Mouse (Mus musculus): ENCODE results near the gene Dnajc4.

Dnajc4 gene

DNA sequence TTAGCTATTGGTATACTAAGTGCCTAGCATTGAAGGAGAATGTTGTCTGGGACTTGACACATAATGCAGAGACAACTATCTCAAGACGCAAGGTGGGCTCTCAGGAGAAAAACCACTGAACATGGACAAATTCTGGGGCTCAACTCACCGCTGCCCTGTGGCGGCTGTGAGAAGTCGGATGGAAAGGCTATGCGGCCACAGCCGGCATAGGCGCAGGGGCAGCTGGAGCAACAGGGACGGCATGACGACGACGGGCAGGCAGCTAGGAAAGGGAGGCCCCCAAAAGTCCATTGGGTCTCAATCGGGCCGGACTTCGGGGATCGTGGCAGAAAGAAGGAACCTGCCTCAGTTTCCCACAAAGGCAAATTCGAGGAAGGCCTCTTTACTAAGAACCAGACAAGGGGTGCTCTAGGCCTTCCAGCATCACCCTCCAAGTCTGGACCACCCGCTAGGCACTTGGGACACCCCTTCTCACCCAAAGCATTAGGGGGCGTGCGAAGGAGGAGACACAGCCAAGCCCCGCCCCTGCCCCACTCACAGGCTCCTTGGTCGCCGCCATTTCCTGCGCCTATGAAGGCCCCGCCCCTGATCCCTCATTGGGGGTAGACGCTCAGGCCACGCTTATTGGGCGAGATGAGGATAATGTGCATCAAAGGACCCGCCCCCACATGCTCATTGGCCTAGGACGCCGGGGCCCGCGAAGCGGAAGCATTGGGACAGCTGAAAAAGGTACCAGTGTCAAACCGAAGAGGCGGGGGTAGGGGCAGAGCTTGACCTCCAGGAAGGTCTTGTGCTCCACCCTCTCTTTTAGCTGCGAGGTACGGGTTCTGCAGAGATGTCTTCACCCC is at the start of gene Dnajc4:
Gene Dnajc4, minus strand, starts transcription at position 562 of the 848 bp plus-strand sequence.
- peak; percentile 97 for DNase-seq

DNA sequence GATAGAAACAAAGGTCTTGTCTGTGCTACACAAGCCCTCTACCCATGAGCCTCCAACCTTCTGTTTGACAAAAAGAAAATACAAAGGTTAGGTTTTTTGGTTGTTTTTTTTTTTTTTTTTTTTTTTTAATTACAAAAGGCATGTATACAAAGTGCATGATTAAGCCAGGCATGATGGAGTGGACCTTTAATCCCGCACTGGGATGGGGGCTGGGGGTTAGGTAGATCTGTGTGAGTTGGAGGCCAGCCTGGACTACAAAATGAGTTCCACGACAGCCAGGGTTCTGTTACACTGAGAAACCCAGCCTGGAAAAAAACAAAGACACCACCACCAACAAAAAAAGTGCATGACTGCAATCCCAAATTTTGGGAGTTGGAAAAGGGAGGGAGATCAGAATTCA is 48.8 kb upstream of the Dnajc4 start:
- no peak for DNase-seq

DNA sequence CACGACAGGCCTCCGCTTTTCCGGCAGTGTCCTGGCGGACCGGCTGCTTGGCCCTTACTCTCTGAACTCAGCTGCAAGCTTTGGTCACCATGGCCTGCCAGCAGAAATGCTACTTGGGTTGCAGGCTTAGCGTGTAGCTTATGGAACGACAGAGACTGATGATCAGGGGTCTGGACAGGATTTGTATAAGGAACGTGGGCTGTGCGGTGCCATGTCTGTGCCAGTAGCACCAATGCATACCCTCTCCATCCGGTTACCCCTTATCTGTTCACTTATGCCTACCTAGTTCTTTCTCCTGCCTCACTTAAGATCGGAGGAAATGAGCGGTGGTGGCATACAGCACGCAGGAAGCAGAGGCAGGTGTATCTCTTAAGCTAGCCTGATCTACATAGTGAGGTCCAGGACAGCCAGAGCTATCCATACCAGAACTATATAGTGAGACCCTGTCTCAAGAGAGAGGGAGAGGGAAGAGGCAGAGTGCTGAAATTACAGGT is 48.3 kb upstream of the Dnajc4 start:
- DNase-seq: no peak

DNA sequence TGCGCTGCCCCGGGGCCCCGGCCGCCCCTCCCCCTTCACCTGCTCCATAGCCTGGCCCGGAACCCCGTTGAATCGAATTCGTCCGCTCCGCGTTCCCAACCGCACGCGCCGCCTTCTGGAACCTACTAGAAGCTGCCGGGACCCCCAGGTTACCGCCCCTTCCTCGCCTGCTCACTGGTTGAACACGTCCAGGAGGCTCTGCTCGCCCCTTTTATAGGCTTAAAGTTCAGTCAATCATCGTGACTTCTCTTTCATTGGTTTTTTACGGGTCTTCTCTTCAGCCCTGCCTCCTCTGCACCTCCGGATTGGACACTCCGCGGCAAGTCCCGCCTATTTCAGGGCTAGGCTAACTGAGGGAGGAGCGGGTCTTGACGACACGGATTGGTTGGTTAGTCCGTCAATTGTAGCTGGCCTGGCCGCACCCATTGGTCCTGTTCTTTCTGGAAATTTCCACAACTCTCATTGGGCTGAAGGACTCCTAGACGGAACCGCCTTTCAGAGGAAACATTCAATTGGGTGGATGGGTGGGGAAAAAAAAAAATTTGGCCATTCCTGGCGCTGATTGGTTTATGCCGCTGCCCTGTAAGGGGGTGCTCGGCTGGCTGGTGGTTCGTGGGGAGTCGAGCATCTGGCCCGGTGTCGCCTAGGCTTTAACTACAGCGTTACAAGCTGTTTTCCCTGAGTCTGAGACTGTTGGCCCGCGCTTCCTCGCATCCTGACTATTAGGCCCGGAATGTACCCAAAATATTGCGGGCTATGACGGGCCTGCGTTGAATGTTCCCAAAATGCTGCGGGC is 47.7 kb upstream of the Dnajc4 start, which contains the start of gene Stip1:
Gene Stip1, minus strand, starts transcription at position 127 of the 796 bp plus-strand sequence.
- DNase-seq: peak; percentile 100

GRCm38 (mm10) chr19:7039088-7039720 is 46.8 kb upstream of the Dnajc4 start:
- peak; percentile 54 for DNase-seq

DNA sequence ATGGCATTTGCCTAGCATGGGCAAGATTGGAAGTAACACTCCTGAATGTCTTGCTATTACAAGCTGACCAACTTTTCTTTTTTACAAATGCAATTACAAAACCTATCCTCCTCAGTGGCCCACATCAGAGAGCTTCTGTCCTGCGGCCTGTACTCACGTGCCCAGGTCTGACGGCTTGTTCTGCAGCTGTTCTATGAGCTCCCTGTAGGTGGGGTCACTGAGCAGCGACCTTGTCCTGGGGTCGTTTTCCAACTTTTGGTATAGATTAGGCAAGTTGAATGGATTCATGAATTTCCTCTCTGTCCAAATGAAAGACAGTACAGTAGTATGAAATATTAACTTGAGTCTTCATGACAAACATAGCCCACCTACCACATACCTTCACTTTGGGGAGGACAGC is 41.6 kb upstream of the Dnajc4 start:
- no peak for DNase-seq

DNA sequence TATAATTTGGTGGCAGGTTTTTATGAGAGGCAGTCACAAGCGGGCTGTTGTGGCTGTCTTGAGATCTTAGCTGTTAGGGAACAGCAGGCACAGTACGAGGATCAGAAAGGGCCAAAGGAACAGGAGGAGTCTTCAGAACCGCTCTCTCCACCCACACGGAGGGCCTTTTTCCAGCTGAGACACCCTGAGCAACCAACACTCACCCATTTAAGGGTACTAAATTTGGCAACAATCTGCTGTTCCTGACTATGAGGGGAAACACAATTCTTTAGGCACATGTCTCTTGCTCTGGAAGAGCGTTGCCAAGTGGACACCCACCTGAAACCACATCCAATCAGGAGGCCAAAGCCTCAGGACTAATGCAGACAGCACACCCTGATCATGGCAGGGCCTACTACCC is 37.2 kb upstream of the Dnajc4 start:
- peak; percentile 78 for DNase-seq

- no peak for DNase-seq
Measured at GRCm38 (mm10) chr19:7020224-7020641, 27.9 kb upstream of the Dnajc4 start.

DNA sequence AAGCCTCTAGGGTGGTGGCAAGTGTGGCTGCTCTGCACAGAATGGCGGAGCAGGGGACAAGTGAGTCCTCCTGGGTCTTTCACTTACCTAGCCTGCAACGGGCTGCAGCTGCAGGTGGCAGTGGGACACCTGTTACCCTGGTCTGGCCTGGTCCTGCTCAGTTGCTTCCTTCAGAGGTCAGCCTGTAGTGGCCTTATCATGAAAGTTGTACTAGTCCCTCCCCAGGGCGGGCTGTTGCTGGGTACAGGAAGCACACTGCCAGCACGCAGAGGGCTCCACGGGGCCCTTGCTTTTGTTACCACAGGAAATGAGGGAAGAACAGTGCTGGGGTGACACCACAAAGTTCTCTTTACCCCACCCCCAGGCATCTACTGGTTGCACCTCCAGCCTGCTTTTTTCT is 26.8 kb upstream of the Dnajc4 start, which contains the start of gene Fermt3:
Gene Fermt3, minus strand, starts transcription at position 279 of the 400 bp plus-strand sequence.
- DNase-seq: no peak

DNA sequence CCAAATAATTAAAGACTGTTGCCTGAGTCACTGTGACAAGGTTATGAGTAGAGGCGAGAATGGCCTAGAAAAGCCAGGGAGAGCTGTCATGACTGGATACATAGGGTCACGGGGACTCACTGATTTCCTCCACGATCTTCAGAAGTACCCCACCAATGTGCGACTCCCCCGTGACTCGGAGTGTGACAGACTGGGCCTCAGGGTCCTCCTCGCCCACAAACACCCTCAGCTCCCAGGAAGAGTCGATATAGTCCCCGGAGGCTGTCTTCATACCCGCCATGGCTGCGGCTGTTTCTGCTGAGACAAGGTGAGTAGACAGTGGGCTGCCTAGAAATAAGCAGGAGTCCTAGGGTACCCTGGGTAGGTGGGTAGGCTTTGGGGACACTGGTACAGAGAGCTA is 26.2 kb upstream of the Dnajc4 start:
- no peak for DNase-seq

GRCm38 (mm10) chr19:7017541-7018457 is 25.4 kb upstream of the Dnajc4 start:
- no peak for DNase-seq

- no peak for DNase-seq
Measured at GRCm38 (mm10) chr19:7014481-7015135, 22.2 kb upstream of the Dnajc4 start.

GRCm38 (mm10) chr19:7013984-7014383 is 21.6 kb upstream of the Dnajc4 start:
- no peak for DNase-seq

DNA sequence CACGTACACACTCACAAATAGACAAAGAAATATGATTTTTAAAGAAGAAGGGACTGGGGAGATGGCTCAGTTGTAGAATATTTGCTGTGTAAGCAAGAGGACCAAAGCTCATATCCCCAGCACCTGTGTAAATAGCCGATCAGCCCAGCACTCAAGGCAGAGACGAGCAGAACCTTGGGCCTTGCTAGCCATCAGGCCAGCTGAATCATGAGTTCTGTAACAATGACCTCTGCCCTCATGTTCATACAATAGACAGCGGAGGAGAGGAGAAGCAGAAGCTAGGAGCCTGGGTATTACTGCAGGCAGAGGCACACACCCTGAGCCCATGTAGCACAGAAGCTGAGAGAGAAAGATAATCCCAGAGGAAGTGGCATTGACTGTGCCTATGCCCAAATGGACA is 20.1 kb upstream of the Dnajc4 start:
- DNase-seq: no peak

DNA sequence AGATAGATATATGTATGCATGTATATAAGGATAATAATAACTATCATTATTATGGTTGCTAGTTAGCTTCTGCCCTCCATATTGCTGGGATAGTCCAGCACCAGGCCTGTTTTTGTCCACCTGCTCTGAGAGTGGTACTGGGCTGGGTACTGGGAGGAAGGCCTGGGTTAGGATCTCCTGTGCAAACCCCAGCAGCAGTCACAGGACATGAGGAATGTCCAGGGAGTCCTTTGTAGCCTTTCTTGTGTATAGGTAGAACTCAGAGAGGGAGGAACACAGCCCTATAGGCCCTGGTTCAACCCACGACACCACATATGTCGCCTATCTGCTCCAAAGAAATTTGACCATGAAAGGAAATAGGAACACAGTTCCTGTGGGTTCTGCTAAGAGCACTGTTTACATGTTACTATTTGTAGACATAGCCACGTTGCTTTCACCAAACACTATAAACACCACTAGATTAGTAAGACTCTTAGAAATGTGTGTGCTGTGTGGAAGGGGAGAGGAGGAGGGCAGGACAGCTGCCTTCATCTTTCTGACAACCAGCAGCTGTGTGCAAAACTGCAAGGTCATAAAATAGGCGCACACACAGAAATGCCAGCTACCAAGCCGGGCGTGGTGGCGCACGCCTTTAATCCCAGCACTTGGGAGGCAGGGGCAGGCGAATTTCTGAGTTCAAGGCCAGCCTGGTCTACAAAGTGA is 14.7 kb upstream of the Dnajc4 start:
- DNase-seq: no peak

DNA sequence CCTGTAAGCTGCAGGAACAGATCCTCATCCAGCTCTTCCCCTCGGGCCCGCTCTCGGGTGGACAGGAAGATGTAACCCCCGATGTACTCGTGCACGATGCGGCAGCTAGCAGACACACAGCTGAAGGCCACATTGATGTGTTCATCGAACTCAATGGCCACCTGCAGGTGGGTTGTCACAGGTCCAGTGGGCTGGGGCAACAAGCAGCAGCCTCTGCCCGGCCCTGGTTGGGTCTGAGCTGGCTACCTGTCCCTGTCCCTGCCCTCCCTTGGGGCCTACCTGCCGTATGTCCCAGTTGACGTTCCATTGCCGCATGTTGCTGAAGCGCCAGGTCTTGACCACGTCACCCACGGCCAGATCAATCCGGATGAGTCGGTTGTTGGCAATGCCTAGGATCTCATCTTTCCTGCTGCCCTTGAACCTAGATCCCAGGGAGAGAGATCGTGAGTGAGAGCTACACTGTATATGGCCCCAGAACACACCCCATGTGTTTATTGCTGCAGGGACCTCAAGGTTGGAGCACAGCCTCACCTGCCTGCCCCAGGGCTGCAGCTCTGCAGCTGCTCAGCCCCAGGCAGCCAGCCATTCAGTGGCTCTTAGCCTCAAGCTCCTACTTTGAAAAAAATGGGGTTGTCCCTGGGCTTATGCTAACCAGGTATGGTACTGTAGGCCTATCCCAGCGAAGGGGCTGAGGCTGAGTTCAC is 7.1 kb upstream of the Dnajc4 start:
- DNase-seq: no peak

DNA sequence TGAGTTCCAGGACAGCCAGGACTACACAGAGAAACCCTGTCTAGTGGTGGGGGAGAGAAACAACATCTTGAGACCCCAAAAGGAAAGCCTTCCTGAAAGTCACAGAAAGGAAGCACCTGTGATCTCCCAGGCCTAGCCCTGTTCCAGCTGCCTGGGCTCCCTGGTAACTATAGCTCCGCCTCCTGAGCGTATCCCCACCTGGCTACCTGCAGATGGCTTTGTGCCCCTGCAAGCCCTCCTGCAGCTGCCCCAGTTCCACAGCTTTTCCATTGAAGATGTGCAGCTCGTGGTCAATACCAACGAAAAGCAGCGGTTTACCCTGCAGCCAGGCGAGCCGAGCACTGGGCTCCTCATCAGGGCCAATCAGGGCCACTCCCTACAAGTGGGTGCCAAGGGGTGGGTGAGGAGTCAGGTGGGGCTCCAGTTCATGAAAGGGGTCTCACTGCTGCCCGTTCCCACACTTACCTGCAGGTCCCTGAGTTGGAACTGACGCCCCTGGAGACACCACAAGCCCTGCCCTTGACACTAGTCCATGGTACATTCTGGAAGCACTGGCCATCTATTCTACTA is 5.4 kb upstream of the Dnajc4 start:
- DNase-seq: no peak

DNA sequence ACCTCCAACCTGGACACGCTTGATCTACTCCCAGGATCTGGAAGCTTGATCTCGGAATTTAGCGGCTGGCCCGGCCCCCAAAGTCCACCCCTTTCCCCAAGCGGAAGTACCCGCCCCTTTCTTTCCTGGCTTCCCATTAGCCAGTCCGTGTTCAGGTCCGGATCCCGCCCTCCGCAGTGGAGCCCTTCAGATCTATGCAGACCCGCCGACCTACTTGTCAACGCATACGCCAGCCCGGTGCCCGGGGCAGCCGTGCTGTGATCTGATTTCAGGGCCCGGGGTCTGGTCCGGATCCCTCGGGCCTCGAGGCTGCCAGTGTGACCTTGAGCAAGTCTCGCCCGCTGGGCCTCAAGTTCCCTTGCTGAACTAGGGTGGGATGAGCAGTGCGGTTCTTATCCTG is 3.6 kb upstream of the Dnajc4 start, which contains the start of the genes Nudt22 and Trpt1:
Gene Nudt22, minus strand, starts transcription at position 112 of the 400 bp plus-strand sequence.
Gene Trpt1, plus strand, starts transcription at position 126 of the 400 bp plus-strand sequence.
- DNase-seq: peak; percentile 89

- DNase-seq: no peak
Measured at GRCm38 (mm10) chr19:6995255-6995991, 3.1 kb upstream of the Dnajc4 start.
